Mouse (Mus musculus) thymus, postnatal 0 days (tissue): ENCODE data around the gene Rwdd2a. TPM values are rescaled to one million over a fixed set of nuclear protein-coding genes. Genes with fewer than 3 reads are reported as not detected.
"Not testable (repeated sequence)": the region's sequence is repeated elsewhere in the genome, so short reads cannot be mapped to it uniquely, and the experiment has no call there.

ENCODE experiments used
- DNase-seq: peaks from one replicate; pipeline ENCODE4 v3.0.0-alpha.2; 2015; ENCODE audit warnings: low spot score
- polyA plus RNA-seq: library from polyadenylated mRNA; unstranded; fragments of >200 nt; fragmentation: Nextera tagmentation; extraction: Ambion mirVana; gene quantifications from 2 replicates; pipeline ENCODE4 v1.2.1, GENCODE M21; 2015

Rwdd2a gene
- polyA plus RNA-seq, 1 experiment from 2014 or later = 6.2 TPM

DNA sequence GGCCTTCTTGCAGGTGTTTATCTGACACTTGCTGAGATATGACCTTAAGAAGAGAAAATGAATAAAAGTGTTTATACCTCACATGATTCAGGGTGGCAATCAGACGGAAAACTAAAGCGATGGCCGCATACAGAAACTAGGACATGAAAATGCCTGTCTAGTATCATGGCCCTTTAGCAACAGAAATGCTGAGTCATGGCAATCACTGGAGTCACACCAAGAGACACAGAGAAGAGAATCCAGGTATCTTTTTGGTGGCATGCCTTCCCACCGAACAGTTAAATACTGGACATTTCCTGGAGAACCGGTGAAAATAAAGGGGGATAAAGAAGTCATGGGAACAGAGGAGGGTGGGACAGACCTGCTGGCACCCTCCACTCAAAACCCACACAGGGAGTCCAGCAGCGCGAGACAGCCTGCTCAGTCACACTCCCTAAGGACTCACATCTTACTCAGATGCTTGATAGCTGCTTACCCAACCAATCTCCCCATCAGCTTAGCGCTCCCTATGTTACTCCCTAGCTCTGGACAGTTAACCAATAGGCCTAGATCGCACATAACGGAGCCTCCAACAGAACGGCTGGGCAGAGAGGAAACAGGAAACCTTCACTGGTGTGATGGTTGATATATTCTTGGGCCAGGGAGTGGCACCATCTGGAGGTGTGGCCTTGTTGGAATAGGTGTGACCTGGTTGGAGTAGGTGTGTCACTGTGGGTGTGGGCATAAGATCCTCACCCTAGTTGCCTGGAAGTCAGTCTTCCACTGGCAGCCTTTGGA, 15.4 kb downstream of the Rwdd2a start:
- DNase-seq = no peak

DNA sequence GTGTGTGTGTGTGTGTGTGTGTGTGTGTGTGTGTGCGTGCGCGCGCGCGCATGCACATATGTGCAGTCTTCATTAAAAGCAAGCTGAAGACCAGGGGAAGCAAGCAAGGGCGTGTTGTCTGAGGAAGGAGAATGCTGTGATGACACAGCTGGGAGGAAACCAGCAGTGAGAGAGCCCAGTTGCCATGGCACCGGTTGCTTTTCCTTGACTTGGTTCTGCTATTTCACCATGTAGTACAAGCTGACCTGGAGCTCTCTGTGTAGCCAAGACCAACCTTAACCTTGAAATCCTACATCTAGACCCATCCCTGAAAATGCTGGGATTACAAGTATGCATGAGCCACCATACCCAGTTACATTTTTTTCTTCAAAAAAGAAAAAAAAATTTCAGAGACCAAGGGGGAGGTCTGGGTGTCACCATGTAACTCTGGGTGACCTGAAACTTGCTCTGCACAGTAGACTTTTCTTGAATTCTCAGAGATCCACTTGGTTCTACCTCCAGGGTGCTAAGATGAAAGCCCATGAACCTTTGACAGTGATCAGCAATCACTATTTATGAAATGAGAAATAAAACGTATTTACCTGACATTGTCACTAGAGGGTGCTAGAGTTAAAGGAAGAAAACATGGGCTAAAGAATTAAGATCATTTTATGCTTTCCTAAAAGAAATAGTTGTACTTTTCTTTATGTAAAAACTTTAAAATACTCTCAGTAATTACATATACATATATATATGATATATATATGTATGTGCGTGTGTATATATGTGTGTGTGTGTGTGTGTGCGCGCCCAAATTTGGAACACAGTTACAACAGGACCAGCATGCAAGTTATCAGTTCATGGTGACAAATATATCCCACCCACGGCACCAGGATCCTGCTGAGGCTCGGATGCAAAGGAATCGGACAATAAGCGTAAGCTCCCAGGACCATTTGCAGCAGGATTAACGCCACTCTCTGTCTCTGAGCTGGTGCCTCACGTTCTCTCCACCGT, 21.2 kb downstream of the Rwdd2a start:
- DNase-seq = peak; percentile 45

DNA sequence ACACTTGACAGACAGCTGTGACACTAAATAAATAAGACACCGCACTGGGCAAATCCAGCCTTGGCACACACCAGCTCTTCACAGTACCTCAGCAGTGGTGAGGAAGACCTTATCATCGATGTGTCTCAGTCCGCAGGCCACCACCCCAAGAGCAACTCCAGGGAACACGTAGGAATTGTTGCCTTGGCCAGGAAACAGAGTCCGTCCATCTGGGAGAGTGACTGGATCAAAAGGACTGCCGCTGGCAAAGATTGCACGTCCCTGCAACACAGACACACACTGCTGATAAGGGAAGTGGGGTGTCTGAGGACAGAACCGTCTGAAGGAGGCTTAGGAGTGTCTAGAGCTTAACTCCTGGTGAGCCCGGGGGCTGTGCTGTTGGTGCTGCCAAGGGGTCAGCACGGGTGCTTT, 22.6 kb downstream of the Rwdd2a start:
- DNase-seq = not testable (repeated sequence)

DNA sequence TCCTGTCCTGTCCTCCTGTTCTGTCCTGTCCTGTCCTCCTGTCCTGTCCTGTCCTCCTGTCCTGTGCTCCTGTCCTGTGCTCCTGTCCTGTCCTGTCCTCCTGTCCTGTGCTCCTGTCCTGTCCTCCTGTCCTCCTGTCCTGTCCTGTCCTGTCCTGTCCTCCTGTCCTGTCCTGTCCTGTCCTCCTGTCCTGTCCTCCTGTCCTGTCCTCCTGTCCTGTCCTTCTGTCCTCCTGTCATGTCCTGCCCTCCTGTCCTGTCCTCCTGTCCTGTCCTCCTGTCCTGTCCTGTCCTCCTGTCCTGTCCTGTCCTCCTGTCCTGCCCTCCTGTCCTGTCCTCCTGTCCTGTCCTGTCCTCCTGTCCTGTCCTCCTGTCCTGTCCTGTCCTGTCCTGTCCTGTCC, 25.2 kb downstream of the Rwdd2a start:
- not testable (repeated sequence) for DNase-seq

DNA sequence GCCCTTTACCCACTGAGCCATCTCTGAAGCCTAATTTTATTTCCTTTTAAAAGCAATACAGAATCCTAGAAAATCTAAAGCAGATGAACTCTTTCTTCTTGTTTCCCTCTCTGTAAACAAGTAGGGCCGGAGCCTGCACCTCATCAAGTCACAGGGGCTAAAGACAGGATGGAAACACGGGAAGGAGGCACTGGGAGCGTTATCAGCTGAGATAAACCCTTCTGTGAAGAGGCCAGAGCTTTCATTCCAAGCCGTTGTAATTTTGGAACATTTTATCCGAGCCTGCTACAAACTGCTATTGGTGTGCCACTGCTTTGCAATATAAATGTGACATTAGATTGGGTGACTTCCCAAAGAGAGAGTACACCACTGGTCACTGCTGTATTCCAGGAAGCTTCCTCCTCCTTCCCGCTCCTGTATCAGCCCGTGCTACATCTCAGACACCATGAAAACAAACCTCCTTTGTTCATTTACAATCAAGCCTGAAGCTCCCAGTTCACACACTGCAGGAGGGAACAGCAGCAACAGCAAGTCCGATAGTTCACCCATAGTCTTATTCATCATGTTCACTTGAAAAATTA, 28.0 kb downstream of the Rwdd2a start:
- DNase-seq = no peak

DNA sequence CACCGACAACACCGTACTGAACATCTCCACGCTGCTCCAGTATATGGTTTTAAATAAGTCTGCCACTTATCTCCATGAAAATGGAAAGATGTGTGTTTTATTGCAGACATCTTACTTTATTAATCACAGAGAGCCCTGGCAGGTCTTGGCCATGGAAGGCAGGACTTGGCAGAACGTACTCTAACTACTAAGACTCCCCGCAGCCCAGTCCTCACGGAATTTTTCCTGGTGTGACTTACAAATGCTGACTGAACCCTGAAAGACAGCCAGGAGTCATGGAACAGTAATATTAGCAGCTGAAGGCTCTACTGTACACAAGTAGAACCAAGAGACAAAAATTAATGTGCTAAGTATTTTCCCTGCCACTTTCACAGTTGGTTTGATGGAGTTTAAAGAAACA, 34.0 kb downstream of the Rwdd2a start:
- DNase-seq = no peak

DNA sequence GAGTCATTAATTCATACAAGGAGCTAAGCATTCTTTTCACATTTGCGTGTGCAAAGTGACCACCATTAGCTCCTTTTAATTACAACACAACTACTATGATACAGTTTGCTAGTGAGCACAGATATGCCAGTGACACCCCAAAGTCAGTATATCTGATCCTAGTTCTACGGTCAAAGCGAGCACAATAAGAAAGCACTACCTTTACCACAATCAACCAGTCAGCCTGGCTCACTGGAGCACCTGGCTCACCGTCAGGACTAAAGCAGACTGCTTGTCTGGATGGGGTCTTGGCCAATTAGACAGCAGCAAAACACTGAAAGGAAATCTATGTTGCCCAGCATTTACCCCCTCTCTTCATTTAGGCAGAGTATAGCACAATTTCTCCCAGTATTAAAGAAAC, 40.3 kb downstream of the Rwdd2a start:
- DNase-seq = no peak

DNA sequence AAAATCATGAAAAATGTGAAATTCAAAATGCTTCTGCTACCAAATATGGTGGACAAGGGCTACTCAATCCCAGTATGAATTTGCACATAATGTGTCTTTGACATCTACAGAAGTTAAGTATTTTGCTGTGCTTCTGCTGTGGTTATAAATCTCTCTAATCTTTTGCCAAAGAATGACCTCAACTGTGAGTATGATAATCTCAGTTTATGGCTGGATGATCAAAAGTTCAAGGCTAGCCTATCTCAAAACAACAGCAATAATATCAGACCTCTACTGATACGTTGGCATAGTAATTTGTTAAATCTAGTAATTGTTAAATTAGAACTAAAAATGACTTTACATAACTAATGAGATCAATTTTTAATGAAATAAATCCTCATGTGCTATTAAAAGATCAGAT, 44.0 kb downstream of the Rwdd2a start:
- no peak for DNase-seq

DNA sequence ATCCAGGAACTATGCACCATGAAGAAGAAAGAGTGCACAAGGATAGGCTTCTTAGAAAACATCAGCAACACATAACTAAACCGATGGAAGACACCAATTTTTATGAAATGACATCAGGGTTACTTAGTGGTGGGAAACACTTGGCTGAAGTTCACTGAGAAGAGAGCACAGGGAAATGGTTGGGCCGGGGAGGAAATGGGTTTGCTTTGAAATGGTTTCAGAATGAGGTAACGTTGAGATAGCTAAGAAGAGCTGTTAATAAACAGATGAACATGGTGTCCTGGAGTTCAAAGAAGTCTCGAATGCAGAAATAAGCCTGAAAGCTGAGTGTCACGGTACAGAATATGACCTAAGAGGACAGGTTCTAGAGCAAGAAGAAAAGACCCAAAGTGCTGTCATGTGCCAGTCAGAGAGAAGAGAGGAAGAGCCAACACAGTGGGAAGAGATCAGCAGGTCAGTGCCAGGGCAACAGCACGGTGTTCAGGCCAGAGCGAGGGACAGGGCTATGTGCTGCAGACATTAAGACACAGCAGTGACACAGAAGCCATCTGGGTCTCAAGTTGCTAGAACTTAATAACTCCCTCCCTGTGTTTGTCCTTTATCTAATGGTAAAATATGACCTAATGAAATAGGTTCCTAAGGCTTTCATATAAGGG, 46.2 kb downstream of the Rwdd2a start:
- peak; percentile 6 for DNase-seq

DNA sequence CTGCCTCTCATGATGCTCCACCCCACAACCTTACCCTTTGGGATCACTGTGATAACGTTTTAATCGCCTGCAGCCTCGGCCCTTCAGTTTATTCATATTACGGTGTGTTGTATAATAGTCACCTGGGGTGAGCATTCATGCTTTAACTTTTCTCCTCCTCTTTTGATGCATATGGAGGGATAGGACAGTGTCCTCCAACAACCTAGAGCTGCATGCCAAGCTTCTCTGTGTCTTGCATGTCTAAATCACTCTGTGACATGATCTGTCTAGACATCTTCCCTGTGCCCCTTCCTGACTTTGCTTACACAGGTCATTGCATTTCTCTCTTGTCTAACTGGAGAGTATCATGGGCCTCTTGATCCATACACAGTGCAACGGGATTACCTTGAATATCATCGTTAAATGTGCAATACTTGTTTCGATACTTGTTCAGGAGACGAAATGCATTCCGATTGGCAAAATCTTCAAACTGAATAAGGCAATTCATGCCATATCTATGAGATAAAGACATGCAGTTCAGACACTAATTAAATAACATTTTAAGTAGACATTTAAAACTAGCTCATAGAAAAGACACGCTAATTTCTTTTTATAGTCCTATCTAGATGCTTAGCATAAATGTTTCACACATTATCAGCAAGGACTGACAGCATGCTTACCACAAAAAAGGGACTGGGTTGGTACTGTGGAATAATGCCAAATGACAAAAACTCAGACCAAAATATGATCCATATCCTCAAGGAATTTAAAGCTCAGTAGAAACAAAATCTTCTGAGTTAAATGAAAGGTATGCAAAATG, 47.7 kb downstream of the Rwdd2a start:
- no peak for DNase-seq

DNA sequence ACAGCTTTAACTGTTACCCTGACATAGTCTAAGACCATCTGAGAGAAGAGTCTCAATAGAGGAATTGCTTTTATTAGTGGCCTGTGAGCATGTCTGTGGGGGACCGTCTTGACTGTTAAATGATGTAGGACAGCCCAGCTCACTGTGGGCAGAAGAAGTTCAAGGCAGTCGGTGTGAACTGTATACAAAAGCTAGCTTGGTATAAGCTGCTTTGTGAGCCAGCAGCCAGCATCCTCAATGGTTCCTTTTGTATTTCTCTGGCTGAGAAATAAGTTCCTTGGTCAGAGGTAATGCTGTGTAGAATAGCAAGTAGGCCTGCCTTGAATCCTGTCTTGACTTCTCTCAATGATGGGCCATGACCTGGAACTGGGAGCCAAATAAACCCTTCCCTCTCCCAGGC, 50.3 kb downstream of the Rwdd2a start:
- DNase-seq = no peak

DNA sequence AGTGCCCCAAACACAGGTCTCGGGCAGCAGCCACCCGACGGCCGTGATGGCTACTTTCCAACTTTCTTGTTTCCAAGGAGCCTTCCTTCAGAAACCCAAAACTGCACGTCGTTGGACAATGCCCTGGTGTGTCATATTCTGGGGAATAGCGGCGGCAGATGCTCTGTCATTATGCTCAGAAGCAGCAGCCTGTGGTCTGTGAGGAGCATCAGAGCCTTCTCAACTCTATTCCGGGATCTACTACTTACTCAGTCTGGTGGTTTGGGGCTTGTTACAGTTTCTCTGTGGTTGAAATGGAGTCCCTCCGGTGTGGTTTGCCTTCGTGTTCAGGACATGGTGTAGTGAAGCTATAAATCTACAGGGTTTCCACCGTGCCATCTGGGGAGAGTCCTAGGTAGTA, 52.2 kb downstream of the Rwdd2a start:
- peak; percentile 37 for DNase-seq

Other genes starting within 250 kb of the Rwdd2a start
- gene Ube2cbp, start 107.0 kb upstream of the Rwdd2a start, polyA plus RNA-seq = 7.1 and 7.2 TPM in 2 replicates
- 14.0 and 16.9 TPM in 2 replicates for gene Dop1a, start 104.8 kb upstream of the Rwdd2a start, polyA plus RNA-seq
- 20.7 and 23.0 TPM in 2 replicates for gene Pgm3, start 149 bp upstream of the Rwdd2a start, polyA plus RNA-seq
- gene Me1, start 124.0 kb downstream of the Rwdd2a start, polyA plus RNA-seq = 8.8 and 10.0 TPM in 2 replicates
- 0.35 and 1.4 TPM in 2 replicates for gene Prss35, start 171.7 kb downstream of the Rwdd2a start, polyA plus RNA-seq